Mouse (Mus musculus): ENCODE results near the gene Kctd20.

Kctd20 gene

DNA sequence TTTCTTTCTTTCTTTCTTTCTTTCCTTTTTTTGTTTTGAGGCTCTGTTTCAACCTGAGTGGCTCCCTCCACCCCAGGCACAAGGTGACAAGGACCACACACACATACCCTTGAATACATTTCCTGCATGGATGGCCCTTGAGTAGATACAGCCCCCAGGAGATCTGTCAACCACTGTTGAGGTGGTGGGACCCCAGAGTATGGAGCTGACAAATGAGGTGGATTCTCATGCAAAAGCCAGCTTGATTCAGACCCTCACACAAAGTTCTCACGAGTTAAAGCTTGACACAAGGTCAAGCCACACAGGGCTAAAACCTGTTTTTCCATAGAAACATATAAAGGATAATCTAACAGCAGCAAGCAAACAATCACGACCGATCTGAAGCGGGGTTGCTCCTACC, 19.5 kb upstream of the Kctd20 start:
- no peak for DNase-seq (ENCODE audit: low spot score in 2 of 2)

DNA sequence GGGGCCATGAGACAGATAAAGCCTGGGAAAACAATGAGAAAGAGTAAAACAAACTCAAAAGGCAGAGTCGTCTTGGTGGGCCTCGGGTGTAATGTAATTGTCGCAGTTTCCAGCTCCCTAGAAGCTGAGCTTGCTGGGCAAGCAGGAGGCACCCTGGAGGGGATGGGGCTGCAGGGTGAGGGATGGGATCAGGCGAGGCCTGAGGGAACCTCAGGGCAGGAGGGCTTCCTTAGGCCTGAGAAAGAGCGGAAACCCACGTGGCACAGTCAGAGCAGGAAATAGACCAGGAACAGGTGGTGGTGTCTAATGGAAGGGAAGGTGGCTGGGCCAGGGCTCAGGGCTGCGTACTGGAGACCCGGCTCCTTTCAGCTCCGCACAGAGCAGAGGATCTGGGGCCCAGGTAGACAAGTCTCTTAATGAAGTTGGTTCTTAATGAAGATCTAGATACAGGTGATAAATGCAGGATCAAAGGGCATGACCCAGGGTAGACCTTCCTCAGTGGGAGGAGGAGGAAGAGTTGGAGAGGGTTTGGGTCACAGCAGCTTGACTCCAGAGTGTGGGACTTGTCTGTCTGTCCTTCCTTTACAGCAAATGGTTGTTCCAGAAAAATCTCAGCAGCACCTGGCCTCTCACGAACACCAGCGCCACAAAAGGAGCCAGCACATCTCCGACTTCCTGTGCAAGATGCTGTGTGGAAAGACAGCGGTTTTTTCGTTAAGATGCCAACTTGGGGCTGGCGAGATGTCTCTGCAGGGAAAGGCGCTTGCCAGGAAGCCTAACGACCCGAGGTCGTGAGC, 17.4 kb upstream of the Kctd20 start:
- no peak for DNase-seq (ENCODE audit: low spot score in 2 of 2)

DNA sequence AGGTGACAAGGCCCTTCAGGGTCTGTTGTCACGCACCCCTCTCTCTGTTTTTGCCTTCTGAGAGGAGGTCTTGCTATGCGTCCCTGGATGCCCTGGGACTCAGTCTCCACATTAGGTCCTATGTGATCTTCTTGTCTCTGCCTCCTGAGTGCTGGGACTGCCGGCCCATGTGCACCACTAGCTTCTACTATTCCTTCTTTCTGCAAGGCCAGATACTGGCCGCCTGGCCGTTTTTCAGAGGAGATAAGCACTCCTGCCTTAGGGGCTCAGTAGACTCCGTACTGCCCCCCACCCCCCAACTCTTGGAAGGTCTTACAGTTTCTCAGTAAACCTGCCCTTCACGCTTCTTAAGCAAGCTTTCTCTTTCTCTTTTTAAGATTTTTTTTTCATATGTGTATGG, 15.6 kb upstream of the Kctd20 start:
- DNase-seq (ENCODE audit: low spot score in 2 of 2), result no peak

DNA sequence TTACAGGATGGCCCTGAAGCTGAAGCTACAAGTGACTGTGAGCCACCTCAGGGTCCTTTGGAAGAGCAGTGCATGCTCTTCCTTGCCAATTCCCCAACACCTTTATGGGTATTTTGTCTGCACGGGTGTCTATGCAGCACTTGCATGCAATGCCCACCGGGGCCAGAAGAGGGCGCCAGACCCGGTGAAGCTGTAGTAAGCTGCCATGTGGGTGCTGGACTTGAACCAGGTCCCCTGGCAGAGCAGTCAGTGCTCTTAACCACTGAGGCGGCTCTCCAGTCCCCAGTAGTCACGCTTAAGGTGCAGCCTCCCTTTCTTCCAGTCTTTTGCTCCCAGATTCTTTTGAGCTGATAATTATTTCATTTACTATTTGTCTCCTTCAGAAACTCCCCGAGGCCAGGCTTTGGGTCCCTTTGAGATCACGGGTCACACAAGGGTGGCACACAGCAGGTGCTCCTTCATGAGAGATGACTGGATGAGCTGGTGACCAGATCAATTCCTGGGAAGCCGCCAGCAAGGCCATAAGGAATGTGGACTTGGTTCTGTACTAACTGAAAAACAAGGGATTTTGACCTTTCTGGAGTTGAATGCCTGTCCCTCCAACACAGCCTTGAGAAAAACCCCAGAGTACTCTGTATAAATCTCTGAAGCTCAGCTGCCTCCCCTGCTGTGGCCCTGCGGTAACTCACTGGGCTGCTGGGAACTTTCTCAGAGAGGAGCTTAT, 15.0 kb upstream of the Kctd20 start:
- no peak for DNase-seq (ENCODE audit: low spot score in 2 of 2)

DNA sequence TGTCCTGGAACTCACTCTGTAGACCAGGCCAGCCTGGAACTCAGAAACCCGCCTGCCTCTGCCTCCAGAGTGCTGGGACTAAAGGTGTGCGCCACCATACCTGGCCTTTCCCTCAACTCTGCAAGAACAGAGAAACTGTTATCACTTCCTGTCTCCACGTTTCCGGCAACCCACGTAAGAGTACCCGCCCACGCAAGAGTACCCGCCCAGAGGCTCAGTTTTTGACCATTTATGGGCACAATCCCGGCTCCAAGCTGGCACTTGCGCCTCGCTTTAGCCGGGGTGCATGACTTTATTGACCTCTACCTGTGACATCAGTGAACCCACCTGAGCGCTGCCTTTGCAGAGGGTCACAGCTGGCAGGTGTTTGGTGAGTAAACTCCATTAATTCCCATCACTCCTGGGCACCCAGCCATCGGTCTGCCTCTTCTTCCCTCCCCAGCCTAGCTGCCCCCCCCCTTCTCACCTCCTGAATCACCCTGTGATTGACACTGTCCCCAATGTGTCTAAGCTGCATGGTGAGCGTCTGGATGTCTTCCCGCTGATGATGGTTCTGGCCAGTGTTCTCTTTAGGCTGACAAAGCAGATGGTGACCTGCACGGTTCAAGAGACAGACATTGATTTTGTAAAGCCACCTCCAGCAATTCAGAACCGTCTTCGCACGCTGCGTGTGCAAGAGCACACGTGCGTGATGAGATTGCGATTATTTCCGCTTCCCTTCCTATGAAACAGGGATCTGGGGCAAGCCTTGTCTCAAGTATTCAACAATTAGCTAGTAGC, 10.8 kb upstream of the Kctd20 start:
- no peak for DNase-seq (ENCODE audit: low spot score in 2 of 2)

DNA sequence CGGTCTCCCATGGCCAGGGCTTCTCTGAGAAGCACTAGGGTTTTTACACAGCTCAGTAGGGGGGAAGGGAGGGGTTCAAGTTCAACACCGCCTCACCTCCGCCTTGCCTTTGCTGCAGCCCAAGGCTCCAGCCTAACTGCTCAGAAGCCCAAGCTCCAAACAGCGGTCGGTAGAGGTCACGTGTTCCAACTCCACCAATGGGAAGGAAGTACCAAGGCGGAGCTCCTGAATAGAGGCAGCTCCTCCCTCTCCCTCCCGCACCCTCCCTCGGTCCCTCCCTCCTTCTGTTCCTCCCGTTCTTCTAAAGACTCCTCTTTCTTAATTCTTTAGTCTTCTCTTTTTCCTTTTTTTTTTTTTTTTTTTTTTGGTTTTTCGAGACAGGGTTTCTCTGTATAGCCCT, 9.6 kb upstream of the Kctd20 start:
- DNase-seq (ENCODE audit: low spot score in 2 of 2), result no peak

DNA sequence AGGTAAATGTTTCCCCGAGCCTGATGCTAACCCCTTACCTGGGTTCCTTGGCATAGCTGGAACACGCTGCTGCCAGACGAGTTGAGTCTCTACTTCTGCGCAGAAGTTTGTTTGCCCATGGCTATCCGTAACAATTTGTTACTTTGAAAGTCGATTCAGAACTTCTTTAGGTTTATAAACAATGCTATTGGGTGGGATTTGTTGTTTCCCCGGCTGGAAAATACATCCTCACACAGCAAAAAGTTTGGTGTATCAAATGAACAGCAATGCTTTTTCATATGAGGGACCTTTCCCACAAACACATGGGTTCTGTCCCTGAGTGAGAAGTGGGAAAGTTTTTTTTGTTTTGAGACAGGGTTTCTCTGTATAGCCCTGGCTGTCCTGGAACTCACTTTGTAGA, 8.0 kb upstream of the Kctd20 start, which contains the start of gene Pxt1:
Gene Pxt1 (minus strand): TSS at position 101 of the 400 bp plus-strand sequence.
- DNase-seq (ENCODE audit: low spot score in 2 of 2), result no peak

DNA sequence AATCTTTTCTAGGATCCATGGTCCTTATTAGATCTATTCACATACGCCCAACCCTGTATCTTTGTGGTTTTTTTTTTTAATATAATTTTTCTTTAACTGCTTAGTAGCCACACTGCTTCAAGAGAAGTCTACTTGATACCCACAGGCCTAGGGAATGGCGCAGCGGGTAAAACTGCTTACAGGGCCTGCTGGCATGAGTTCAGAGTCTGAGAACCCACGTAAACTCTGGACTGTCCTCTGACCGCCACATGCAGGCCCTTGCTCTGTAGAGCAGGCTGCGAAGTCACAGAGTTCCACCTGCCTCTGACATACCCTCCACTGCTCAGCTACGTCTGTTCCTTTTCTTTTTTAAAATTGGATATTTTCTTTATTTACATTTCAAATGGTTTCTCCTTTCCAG, 7.3 kb upstream of the Kctd20 start:
- DNase-seq (ENCODE audit: low spot score in 2 of 2), result no peak

DNA sequence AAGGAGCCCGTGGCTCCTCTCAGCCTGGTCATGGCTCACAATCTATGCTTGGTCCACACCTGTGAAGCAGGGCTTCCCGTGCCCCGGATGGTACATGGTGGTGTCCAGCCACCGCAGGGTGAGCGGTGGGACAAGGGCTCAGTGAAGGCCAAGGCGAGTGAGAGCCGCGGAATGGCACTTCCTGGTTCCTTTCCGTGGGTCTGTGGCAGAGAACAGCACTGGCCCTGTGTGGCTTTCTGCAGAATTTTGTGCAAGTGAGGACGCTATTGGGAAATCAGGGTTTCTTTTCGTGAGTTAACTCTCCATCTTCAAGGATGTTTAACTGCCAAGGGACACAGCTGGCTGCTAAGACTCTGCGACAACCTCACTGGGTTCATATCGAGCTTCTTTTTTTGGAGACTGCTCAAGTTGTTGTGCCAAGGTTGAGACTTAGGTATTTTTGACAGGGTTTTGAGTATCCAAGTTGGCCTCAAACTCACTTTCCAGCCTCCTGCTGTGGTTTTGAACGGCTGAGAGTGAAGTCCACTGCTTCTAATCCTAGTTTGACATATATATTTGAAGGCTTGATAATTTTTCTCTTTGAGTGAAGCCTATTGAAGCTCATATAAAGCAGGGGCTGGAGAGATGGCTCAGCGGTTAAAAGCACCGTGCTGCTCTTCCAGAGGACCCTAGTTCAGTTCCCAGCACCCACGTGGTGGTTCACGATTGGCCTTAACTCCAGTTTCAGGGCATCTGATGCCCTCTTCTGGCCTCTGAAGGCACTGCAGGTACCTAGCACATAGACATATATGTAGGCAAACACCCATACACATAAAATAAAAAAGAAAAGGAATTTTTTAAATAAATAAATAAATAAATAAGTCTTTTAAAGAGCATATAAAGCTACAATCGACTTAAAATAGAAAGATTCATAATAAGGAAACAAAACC, 4.5 kb upstream of the Kctd20 start:
- DNase-seq (ENCODE audit: low spot score in 2 of 2), result no peak

DNA sequence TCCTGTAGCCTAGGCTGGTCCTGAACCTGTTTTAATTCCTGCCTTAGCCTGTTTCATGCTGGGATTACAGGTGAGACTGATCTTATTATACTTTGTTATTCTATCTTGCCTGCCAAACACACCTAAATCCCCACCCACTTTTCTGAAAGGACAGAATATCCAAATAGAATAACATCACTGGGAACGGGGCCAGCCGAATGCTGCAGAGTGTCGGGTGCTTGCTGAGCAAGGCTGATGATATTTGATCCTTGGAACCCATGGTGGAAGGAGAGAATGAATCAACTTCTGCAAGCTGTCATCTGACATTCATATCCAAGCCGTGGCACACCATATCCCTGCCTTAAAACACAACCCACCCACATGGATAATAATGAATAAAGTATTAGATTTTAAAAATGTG, 3.1 kb upstream of the Kctd20 start:
- DNase-seq (ENCODE audit: low spot score in 2 of 2), result no peak

DNA sequence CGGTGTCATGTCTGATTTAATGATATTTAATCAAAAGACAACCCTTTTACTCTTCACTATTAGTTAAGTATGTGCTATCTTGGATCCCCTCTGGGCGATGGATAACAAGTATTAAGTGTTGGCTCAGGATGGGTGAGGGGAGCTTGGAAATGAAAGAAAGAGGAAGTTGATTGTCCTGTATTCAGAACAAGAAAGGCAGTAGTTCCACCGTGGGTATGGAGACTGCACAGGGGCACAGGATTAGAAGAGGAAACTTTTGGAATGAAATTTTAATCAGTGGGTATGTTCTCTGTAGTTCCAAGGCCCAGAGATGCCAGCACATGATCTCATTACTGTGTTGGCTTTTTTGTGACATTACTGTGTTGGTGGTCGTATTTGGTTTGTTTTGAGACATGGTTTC, 999 bp upstream of the Kctd20 start:
- no peak for DNase-seq (ENCODE audit: low spot score in 2 of 2)

DNA sequence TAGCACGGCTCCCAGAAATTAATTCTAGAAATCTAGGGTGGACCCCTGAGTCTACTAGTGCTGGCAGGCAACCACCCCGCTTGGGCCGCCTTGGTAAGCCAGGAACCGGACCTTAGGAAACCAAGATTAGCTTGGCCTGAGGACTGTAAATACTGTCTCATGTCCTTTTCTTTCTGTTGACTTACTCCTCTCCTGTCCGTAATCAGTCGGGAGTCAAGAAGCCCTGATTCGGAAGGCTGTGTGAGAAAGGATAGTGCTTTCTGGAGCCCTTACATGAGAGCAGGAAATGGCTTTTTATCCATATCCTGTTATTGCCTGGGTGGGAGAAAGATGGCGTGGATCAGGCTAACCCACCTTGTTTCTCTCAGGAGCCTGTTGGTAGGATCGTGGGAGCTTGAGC, 1.5 kb downstream of the Kctd20 start:
- no peak for DNase-seq (ENCODE audit: low spot score in 2 of 2)

DNA sequence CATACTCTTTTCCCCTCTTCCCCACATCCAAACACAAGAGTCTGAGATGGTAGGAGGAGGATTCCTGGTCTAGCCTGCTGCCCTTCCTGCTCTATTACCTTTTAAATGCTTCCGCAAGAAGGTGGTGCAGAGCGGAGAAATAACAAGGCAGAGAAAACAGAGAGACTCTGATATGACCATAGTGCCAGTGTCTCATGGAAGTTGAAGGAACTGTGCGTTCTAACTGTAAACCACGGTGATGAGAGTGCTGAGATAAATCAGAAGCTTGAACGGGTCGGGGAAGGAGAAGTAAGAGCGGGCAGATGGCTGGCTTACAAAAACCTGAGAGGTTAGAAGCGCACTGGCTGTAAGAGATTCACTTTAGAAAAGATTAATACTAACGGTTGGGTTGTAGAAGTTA, 2.7 kb downstream of the Kctd20 start:
- DNase-seq (ENCODE audit: low spot score in 2 of 2), result no peak

DNA sequence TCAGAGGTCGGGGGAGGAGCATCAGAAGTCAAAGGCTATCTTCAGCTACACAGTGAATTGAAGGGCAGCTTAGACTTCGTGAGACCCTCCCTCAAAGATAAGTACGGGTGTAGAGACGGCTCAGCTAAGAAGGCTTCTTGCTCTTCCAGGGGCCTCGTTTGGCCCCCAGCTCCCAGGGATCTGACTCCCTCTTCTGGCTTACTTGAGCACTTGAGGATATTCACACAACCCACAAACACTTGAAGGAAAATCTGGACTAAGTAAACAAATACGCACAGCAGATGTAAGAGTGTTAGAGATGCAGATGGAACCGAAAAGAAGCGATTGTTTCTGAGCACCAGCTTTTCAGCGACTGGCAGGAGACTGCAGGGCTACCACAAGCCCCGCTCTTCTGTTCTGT, 8.8 kb downstream of the Kctd20 start:
- no peak for DNase-seq (ENCODE audit: low spot score in 2 of 2)

DNA sequence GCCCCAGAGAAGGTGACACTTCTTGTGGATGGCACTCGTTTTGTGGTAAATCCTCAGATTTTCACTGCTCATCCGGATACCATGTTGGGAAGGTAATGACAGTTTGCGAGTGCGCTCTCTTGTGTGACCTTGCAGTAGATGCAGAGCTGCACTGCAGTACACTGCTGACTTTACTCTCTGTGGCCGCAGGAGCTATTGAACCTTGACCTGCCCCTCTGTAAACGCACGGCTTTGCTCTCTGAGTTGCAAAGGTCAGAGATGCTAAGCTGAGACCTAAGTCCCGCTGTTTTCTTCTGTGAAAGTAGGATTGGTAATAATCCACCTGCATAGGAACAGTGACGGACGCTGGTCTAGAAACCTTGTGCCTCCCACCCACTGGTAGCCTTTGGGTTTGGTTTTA, 9.8 kb downstream of the Kctd20 start:
- no peak for DNase-seq (ENCODE audit: low spot score in 2 of 2)

DNA sequence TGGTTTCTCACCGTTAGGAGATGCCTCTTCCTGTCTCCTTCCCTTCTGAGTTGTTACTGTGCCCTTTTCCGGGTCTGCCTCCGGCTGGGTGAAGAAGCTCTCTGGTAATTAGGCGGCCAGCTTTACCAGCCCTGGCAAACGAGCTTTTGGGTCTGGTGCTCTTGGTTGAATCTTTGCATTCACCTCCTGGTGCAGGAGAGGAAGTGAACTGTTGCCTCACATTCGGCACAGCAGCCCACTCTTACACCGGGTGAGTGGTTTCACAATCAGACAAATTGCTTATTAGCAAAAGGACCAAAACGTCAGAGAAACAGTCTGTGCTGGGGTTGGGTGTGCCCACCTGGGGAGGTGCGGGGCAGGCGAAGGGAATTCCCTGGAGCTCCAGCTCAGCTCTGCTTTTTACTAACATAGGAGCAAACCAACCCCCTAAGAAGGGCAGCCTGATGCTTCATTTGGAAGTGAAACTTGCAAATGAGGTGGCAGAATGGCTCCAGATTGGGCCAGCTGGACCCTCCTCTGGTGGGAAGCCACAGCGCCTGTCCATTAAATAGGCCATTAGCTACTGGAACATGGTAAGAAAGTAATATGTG, 15.4 kb downstream of the Kctd20 start:
- no peak for DNase-seq (ENCODE audit: low spot score in 2 of 2)

DNA sequence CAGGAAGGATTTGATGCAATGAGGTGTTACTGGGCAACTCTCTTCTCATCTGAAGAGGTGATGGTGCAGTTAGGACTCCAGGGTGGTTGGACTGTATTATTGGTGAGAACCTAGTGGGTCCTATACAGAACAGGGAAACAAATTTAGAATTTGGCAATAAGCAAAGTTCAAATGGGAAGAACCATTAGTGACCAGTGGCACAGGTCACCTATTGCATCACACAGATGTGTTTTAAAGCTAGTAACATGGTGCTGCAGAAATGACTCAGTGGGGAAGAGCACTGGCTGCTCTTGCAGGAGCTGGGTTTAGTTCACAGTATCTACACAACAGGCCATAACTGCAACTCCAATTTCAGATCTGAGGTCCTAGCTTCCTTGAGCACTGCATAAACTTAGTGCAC, 18.4 kb downstream of the Kctd20 start:
- DNase-seq (ENCODE audit: low spot score in 2 of 2), result no peak

DNA sequence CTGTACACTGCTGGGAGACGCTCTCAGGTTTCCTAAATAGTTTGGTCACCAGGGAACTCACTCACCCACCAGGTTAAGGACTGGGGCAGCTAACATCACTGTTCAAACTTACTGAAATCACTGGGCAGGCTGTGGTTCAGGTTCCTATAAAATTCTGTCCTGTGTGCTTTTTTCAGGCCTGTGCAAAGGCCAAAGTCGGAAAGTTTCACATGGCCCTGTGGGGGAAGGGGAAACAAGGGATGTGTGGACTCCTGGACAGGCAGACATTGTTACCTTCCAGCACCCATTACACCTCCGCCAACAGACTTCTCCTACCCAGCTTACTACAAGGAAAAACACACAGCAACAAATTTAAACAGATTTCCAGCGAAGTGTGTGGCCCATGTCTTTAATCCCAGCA, 27.3 kb downstream of the Kctd20 start:
- no peak for DNase-seq (ENCODE audit: low spot score in 2 of 2)

DNA sequence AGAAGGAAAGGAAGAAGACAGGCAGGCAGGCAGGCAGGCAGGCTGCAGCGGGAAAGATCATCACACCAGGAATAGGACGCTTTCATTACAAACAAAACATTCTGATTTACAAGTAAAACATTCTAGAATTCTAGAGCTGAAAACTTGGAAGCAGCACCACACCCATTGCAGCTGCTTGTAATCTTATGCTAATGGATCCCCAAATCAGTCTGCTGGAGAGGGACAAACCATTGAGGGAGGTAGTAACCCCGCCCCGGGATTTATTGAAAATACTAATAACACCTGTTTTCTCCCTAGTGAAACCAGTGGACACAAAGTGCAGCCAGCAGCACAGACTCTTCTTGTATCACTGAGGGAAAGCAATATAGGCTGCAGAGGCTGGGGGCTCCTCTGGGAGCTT, 29.3 kb downstream of the Kctd20 start:
- DNase-seq (ENCODE audit: low spot score in 2 of 2), result no peak

DNA sequence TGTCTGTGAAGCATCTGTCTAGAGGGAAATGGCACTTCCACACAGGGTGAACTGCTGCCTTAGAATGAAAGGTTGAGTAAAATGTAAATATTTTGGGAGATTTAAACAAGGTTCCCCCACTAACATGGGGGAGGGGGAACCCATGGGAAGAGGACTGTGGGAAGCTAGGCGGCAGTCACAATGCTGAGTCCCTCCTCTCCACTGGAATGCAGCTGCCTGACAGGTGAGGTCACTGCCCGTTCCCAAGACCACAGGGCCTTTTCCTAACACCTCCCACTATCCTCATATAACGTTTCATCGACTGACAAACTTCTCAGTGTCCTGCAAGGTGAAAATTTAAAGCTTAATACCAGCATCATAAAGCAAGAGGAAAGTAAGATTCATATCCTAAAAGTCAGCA, 30.8 kb downstream of the Kctd20 start:
- no peak for DNase-seq (ENCODE audit: low spot score in 2 of 2)

DNA sequence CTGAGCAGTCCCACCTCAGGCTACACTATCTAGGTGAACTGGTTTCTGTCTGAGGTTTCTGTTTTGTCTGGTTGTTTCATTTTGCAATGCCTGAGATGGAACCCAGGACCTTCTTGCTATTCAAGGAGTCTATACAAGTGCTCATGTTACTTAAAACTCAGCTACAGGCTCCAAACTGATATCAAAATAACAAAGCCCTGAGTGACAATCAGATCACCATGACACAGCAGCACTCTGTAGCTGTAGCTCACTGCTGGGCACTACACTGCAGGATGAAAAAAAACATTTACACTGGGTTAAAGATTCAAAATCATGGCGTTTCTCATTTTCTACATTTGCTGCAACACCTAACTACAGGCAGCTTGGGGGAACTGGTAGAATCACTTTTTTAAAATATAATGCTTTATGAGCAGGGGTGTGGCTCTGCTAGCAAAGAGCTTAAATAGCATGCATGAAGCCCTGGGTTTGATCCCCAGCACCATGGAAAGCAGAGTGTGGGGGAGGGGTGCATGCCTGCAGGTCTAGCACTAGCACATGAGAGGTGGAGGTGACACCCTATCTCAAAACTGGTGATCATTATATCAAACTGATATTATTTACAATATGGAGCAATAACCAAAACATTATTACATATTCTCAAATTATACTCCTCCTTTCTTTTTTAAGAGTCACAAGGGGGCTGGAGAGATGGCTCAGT, 33.1 kb downstream of the Kctd20 start:
- no peak for DNase-seq (ENCODE audit: low spot score in 2 of 2)

Data from urinary bladder, postnatal 36 days (tissue).